Mouse (Mus musculus) spleen, adult 2 months (tissue): ENCODE data around the gene Morf4l2. TPM values are rescaled to one million over a fixed set of nuclear protein-coding genes. Genes with fewer than 3 reads are reported as not detected.
A peak's percentile ranks its signal among the peaks of the same experiment; 100 is the strongest.

Experiments
- DNase-seq, 2 experiments: peaks; one replicate each; pipeline versions ENCODE4 v3.0.0 to v3.0.0-alpha.2; 2012 to 2021; ENCODE audit warnings: low spot score in 2 of 2, low read depth in 1 of 2
- H3K27ac ChIP-seq: fragments of 200-500 bp; 2 replicates; pipeline ENCODE4 v1.5.1; 2012; ENCODE audit warnings: low read length, inconsistent platforms; ENCODE audit not compliant: insufficient read depth
- H3K27me3 ChIP-seq: fragments of 200-500 bp; 2 replicates; pipeline ENCODE4 v1.6.1; 2012; ENCODE audit warnings: mild to moderate bottlenecking, moderate library complexity, low read length, inconsistent platforms; ENCODE audit not compliant: control insufficient read depth, insufficient read depth
- H3K36me3 ChIP-seq: fragments of 200-500 bp; 2 replicates; pipeline ENCODE4 v1.6.1; 2012; ENCODE audit warnings: mild to moderate bottlenecking, low read length, inconsistent platforms; ENCODE audit not compliant: control insufficient read depth, insufficient read depth
- H3K4me1 ChIP-seq: fragments of 200-500 bp; 2 replicates; pipeline ENCODE4 v1.6.1; 2011; ENCODE audit warnings: inconsistent platforms; ENCODE audit not compliant: control insufficient read depth, insufficient read depth, insufficient read length
- H3K4me3 ChIP-seq: fragments of 200-500 bp; 2 replicates; pipeline ENCODE4 v1.5.1; 2011; ENCODE audit warnings: mild to moderate bottlenecking, inconsistent platforms; ENCODE audit not compliant: insufficient read depth, insufficient read length; ENCODE audit errors: extremely low read depth
- CTCF ChIP-seq: fragments of 200-500 bp; IDR thresholded peaks from 2 replicates; pipeline ENCODE4 v1.5.1; 2011; ENCODE audit warnings: mild to moderate bottlenecking, inconsistent platforms; ENCODE audit not compliant: insufficient read depth, insufficient read length, insufficient replicate concordance; ENCODE audit errors: extremely low read depth
- POLR2A ChIP-seq: fragments of 200-500 bp; IDR thresholded peaks from 2 replicates; pipeline ENCODE4 v1.6.1; 2011; ENCODE audit warnings: low read depth, low read length, inconsistent platforms
- WGBS: fragments of 180-500 bp; shearing (Covaris S2); methylation state at CpG from one replicate; pipeline ENCODE4 v1.1.7; 2018; 5-methylcytosine and 5-hydroxymethylcytosine counted together
- polyA plus RNA-seq: library from polyadenylated mRNA; depleted of rRNA; stranded (reverse); fragments of >200 nt; gene quantifications from 2 replicates; pipeline ENCODE4 v1.2.3, GENCODE M21; 2012; rRNA removed

Gene Morf4l2
- polyA plus RNA-seq, result 10.9 and 13.4 TPM in 2 replicates

GRCm38 (mm10) chrX:136743459-136743858 lies at the start of gene Morf4l2:
TSS of gene Morf4l2 (minus strand) at chrX:136743690.
- H3K36me3 ChIP-seq, result no peaks in the 10 kb centered on the region; the same call in 1 of the 2 replicates
- TF ChIP-seq CTCF (no peak), POLR2A (no peak)
- no peak for DNase-seq
- WGBS, result 87% methylated on average over 12 of the region's 12 CpGs
- no peaks in the 10 kb centered on the region for H3K27me3 ChIP-seq
- H3K4me1 ChIP-seq, result no peaks in the 10 kb centered on the region
- H3K4me3 ChIP-seq, result peak within 1 kb of the TSS; percentile 23; the same call in 1 of the 2 replicates
- H3K27ac ChIP-seq, result peak within 1 kb of the TSS; percentile 93

- 84% methylated on average over 4 of the region's 4 CpGs for WGBS
Observed at GRCm38 (mm10) chrX:136789446-136789845, 46.0 kb upstream of the Morf4l2 start.

GRCm38 (mm10) chrX:136780041-136780440 lies 36.6 kb upstream of the Morf4l2 start, which contains the start of gene Glra4:
TSS of gene Glra4 (minus strand) at chrX:136780141.
- WGBS, result 85% methylated on average over 3 of the region's 3 CpGs
- no peak for DNase-seq
- no peak for TF ChIP-seq POLR2A
- no peak for TF ChIP-seq CTCF

More at GRCm38 (mm10) chrX:136789446-136789845, 46.0 kb upstream of the Morf4l2 start:
- no peaks in the 10 kb centered on the region for H3K27me3 ChIP-seq
- DNase-seq, result no peak
- TF ChIP-seq POLR2A, result no peak
- TF ChIP-seq CTCF, result no peak
- H3K27ac ChIP-seq, result no peak overlapping the region
- no peak overlapping the region for H3K4me3 ChIP-seq
- H3K4me1 ChIP-seq, result no peaks in the 10 kb centered on the region
- H3K36me3 ChIP-seq, result 0 out of 2 replicates have a peak, but pooled peaks cover 3% of the 10 kb centered on the region

GRCm38 (mm10) chrX:136779262-136779661 lies 35.8 kb upstream of the Morf4l2 start:
- no peaks in the 10 kb centered on the region for H3K36me3 ChIP-seq
- TF ChIP-seq CTCF (no peak), POLR2A (no peak)
- no peaks in the 10 kb centered on the region for H3K27me3 ChIP-seq
- DNase-seq, result no peak
- H3K27ac ChIP-seq, result no peak overlapping the region
- H3K4me1 ChIP-seq, result no peaks in the 10 kb centered on the region
- no peak overlapping the region for H3K4me3 ChIP-seq
- 67% methylated on average over 2 of the region's 2 CpGs for WGBS

More at GRCm38 (mm10) chrX:136780041-136780440, 36.6 kb upstream of the Morf4l2 start, which contains the start of gene Glra4:
- H3K27me3 ChIP-seq, result no peaks in the 10 kb centered on the region
- no peaks in the 10 kb centered on the region for H3K36me3 ChIP-seq
- no peak within 1 kb of the TSS for H3K27ac ChIP-seq
- no peak within 1 kb of the TSS for H3K4me3 ChIP-seq
- no peaks in the 10 kb centered on the region for H3K4me1 ChIP-seq

- no peak for TF ChIP-seq POLR2A
- TF ChIP-seq CTCF, result no peak
- WGBS, result 73% methylated on average over 3 of the region's 3 CpGs
- Histone ChIP-seq H3K36me3 (no peaks in the 10 kb centered on the region), H3K27me3 (no peaks in the 10 kb centered on the region), H3K4me3 (no peak overlapping the region), H3K4me1 (no peaks in the 10 kb centered on the region), H3K27ac (no peak overlapping the region)
- DNase-seq, result no peak
Observed at GRCm38 (mm10) chrX:136778046-136778445, 34.6 kb upstream of the Morf4l2 start.

- no peak overlapping the region for H3K4me3 ChIP-seq
- TF ChIP-seq CTCF (no peak), POLR2A (no peak)
- H3K36me3 ChIP-seq, result no peaks in the 10 kb centered on the region
- H3K27ac ChIP-seq, result no peak overlapping the region
- no peaks in the 10 kb centered on the region for H3K27me3 ChIP-seq
- H3K4me1 ChIP-seq, result no peaks in the 10 kb centered on the region
- WGBS, result 71% methylated on average over 1 of the region's 1 CpGs
- DNase-seq, result no peak
Observed at GRCm38 (mm10) chrX:136773035-136773434, 29.5 kb upstream of the Morf4l2 start.
